Mouse (Mus musculus) intestine, embryonic 16.5 days (tissue): ENCODE measurements at regions not wholly inside any gene's neighbourhood (a gene's known extent, or its start where the extent isn't known, plus 50 kb on each side); places are given as distances from the start of the nearest gene placed in this dataset.

Experiments
- ATAC-seq: fragments of 200-750 bp; cut with Nextera tagmentation; 2 replicates; pipeline ENCODE4 v1.8.0; 2017; ENCODE audit warnings: moderate TSS enrichment, moderate library complexity
- H3K27ac ChIP-seq: fragments of 300-500 bp; sonication (generic); 2 replicates; pipeline ENCODE4 v1.5.1; 2014; ENCODE audit warnings: mild to moderate bottlenecking, low read length
- H3K27me3 ChIP-seq: fragments of 300-500 bp; sonication (generic); replicated peaks from 2 replicates; pipeline ENCODE4 v1.6.1; 2014; ENCODE audit warnings: low read length, control low read depth, mixed read lengths; ENCODE audit not compliant: control insufficient read depth, insufficient read depth
- H3K36me3 ChIP-seq: fragments of 300-500 bp; sonication (generic); 2 replicates; pipeline ENCODE4 v1.6.1; 2014; ENCODE audit warnings: low read length, control low read depth; ENCODE audit not compliant: control insufficient read depth, insufficient read depth
- H3K4me1 ChIP-seq: fragments of 300-500 bp; sonication (generic); 2 replicates; pipeline ENCODE4 v1.6.1; 2014; ENCODE audit warnings: low read length, control low read depth, mixed read lengths; ENCODE audit not compliant: control insufficient read depth, insufficient read depth
- H3K4me2 ChIP-seq: fragments of 300-500 bp; sonication (generic); 2 replicates; pipeline ENCODE4 v1.6.1; 2014; ENCODE audit warnings: low read depth, low read length, control low read depth
- H3K4me3 ChIP-seq: fragments of 300-500 bp; sonication (generic); 2 replicates; pipeline ENCODE4 v1.5.1; 2014; ENCODE audit warnings: mild to moderate bottlenecking, low read length
- H3K9ac ChIP-seq: fragments of 300-500 bp; sonication (generic); 2 replicates; pipeline ENCODE4 v1.6.1; 2014; ENCODE audit warnings: low read depth, low read length
- H3K9me3 ChIP-seq: fragments of 300-500 bp; sonication (generic); 2 replicates; pipeline ENCODE4 v1.6.1; 2016; ENCODE audit warnings: low read length, control low read depth; ENCODE audit not compliant: control insufficient read depth
- WGBS: fragments of 180-500 bp; shearing (Covaris S2); extraction: QIAGEN DNeasy Blood & Tissue Kit; methylation state at CpG from one replicate; pipeline ENCODE4 v1.1.7; 2014; 5-methylcytosine and 5-hydroxymethylcytosine counted together

DNA sequence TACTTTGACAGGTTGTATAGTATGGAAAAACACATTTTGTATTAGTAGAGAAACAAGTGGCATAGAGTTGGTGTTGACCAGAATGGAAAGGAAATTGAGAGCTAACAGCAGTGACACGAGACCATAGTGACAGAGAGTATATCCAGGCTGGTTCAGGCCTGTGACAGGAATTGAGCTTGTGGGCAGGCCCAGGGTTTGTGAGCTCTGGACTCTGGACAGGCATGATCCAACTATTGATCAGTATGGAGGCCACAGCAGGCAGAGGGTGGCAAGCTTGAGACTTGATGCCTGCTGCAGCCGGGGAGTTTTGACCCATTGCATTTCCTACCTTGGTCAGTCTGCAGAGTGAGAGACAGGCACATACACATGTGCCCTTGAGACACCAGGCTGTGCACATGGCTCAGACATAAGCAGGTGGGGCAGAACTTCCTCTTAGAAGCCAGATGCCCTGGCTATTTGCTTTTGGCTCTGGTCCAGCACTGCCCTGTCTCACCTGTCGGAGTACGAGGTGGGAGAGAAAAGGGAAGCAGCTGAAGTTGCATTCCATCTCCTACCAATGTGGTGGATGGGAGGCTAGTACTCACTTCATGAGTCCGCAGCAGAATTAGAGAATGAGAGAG lies 1006.2 kb upstream of the Cdh20 start:
- Histone ChIP-seq H3K36me3 (no peaks in the 10 kb centered on the region), H3K27ac (no peak overlapping the region), H3K9me3 (no peaks in the 10 kb centered on the region), H3K4me3 (no peak overlapping the region), H3K9ac (no peak overlapping the region), H3K4me1 (no peaks in the 10 kb centered on the region), H3K27me3 (no peaks in the 10 kb centered on the region), H3K4me2 (no peak overlapping the region)
- peak; percentile 74 for ATAC-seq
- WGBS = 69% methylated on average over 5 of the region's 5 CpGs

DNA sequence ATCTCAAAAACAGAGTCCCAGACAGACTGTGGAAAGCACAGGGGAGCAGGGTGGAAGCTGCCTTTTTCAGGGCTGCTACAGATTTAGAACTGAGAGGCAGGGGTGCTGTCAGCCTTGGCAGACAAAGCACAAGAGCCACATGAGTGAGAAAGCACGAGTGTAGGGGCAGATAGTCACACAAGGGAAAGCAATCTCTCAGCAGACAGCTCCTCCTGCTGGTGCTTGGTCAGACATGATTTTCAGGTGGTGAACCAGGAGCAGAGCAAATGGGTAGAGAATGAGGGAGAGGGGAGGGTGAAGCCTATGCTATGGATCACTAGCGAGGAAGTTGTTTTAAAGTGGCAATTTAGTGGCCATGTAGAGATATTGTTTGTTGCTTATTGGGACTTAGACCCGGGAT lies 1005.6 kb upstream of the Cdh20 start:
- no peaks in the 10 kb centered on the region for H3K9me3 ChIP-seq
- no peaks in the 10 kb centered on the region for H3K27me3 ChIP-seq
- WGBS = 45% methylated on average over 3 of the region's 3 CpGs
- no peaks in the 10 kb centered on the region for H3K4me1 ChIP-seq
- H3K9ac ChIP-seq = no peak overlapping the region
- H3K4me3 ChIP-seq = no peak overlapping the region
- H3K36me3 ChIP-seq = no peaks in the 10 kb centered on the region
- H3K4me2 ChIP-seq = no peak overlapping the region
- no peak for ATAC-seq
- no peak overlapping the region for H3K27ac ChIP-seq

DNA sequence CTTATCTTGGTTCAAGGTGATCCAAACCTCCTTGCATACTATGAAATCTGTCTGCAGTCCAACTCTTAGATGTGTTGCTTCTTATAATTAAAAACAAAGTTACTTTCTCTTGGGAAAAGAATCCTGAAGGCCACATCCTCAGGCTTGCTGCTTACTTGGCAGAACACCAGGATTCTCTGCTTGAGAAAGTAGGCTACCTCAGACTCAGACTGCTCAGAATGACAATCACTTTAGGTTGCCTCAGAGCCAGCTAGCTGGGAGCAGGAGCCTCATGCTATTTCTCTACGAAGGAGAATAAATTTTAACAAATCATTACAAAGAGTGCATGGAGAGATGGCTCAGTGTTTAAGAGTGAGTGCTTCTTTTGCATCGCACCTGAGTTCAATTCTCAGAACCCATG lies 1001.0 kb upstream of the Cdh20 start:
- Histone ChIP-seq H3K4me3 (no peak overlapping the region), H3K9me3 (no peaks in the 10 kb centered on the region), H3K4me2 (no peak overlapping the region), H3K4me1 (no peaks in the 10 kb centered on the region), H3K27me3 (no peaks in the 10 kb centered on the region), H3K9ac (no peak overlapping the region), H3K36me3 (no peaks in the 10 kb centered on the region), H3K27ac (no peak overlapping the region)
- WGBS = 69% methylated on average over 2 of the region's 2 CpGs
- ATAC-seq = no peak

DNA sequence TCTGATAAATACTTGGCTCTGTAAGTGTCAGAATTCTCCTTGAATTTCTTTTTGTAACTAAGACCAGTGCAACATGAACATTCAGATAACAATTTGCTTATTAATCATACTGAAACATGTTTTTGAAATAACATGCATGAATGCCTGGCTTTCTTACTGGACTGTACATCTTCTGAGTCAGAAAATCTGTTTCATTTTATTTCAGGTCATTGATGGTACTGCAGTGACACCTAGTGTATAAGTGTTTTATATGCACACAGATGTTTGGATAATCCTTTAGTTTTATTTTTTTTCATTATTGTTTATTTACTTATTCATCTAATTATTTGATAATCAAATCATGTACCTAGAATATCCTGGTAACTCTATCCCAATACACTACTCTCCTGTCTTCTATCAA lies 983.6 kb upstream of the Cdh20 start:
- no peaks in the 10 kb centered on the region for H3K9me3 ChIP-seq
- H3K4me1 ChIP-seq = no peaks in the 10 kb centered on the region
- no peak overlapping the region for H3K4me2 ChIP-seq
- no peak for ATAC-seq
- no peaks in the 10 kb centered on the region for H3K27me3 ChIP-seq
- no peak overlapping the region for H3K9ac ChIP-seq
- H3K36me3 ChIP-seq = no peaks in the 10 kb centered on the region
- no peak overlapping the region for H3K4me3 ChIP-seq
- H3K27ac ChIP-seq = no peak overlapping the region

DNA sequence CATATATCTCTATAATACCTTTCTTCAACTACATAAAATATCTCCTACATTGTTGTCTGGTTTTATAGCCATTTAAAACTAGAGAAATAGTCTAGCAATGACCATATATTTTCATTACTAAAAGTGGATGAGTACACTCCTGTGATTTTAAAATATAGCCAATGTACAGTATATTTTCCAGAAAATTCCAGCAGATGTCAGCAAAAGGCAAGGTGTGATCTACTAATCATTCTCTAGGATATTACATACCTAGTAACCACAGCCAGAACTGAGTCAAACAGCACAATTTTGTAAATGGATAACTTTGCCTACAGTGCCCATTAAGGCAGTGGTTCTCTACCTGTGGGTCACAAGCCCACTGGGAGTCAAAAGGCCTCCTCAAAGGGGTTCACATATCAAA lies 972.0 kb upstream of the Cdh20 start:
- H3K27me3 ChIP-seq = no peaks in the 10 kb centered on the region
- no peak overlapping the region for H3K9ac ChIP-seq
- ATAC-seq = no peak
- H3K4me1 ChIP-seq = no peaks in the 10 kb centered on the region
- no peak overlapping the region for H3K27ac ChIP-seq
- H3K9me3 ChIP-seq = no peaks in the 10 kb centered on the region
- no peak overlapping the region for H3K4me2 ChIP-seq
- no peaks in the 10 kb centered on the region for H3K36me3 ChIP-seq
- H3K4me3 ChIP-seq = no peak overlapping the region

DNA sequence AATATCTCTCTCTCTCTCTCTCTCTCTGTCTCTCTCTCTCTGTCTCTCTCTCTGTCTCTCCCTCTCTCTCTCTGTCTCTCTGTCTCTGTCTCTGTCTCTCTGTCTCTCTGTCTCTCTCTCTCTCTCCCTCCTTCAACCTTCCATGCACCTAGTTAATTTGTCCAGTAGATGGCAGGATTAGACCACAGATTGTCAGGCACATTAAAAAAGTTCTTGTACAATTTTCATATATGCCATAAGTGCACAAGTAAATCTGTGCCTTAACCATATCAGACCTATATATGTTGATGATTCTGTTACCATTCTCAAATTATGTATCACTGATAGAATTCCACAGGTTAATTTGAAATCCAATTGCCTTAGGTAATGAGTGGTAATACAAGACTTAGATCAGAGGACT lies 969.0 kb upstream of the Cdh20 start:
- no peaks in the 10 kb centered on the region for H3K27me3 ChIP-seq
- H3K36me3 ChIP-seq = no peaks in the 10 kb centered on the region
- no peak overlapping the region for H3K27ac ChIP-seq
- H3K4me3 ChIP-seq = no peak overlapping the region
- ATAC-seq = no peak
- no peaks in the 10 kb centered on the region for H3K4me1 ChIP-seq
- H3K4me2 ChIP-seq = no peak overlapping the region
- no peak overlapping the region for H3K9ac ChIP-seq
- H3K9me3 ChIP-seq = no peaks in the 10 kb centered on the region

DNA sequence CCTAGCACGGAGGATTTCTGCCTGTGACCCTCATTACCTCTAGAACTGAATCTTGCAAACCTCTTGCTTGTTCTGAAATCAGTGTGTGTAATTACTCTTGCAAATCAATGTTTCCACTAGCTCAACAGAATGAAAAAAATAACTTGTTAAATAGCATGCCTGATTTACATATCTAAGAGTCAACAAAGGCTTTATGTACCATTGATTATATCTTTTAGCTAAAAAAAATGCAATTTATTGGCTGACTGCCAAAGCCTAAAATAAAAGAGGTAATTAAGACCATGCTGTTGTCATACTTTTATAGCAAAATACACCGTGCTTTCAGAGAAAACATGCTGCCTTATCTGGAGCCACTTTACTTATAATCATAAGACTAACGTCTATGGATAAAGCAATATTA lies 950.4 kb upstream of the Cdh20 start:
- Histone ChIP-seq H3K9me3 (no peaks in the 10 kb centered on the region), H3K27me3 (no peaks in the 10 kb centered on the region), H3K4me1 (no peaks in the 10 kb centered on the region), H3K4me3 (no peak overlapping the region), H3K36me3 (no peaks in the 10 kb centered on the region), H3K27ac (no peak overlapping the region), H3K4me2 (no peak overlapping the region), H3K9ac (no peak overlapping the region)
- no peak for ATAC-seq
- 60% methylated on average over 3 of the region's 3 CpGs for WGBS
